Mouse (Mus musculus) embryonic fibroblast, embryonic 13.5 days (primary cell): Measurements from ENCODE around the gene Mrgprg. TPM values are rescaled to one million over a fixed set of nuclear protein-coding genes. Genes with fewer than 3 reads are reported as not detected.

Experiments used
- H3K27ac ChIP-seq: 2 replicates; pipeline ENCODE4 v1.5.1; 2012; ENCODE audit warnings: low read length, control low read depth, inconsistent platforms; ENCODE audit not compliant: insufficient read depth
- H3K4me1 ChIP-seq: 2 replicates; pipeline ENCODE4 v1.6.1; 2011; ENCODE audit warnings: low read length; ENCODE audit not compliant: control insufficient read depth, insufficient read depth
- H3K4me3 ChIP-seq: 2 replicates; pipeline ENCODE4 v1.5.1; 2011; ENCODE audit warnings: mild to moderate bottlenecking, control low read depth, low read length; ENCODE audit not compliant: insufficient read depth
- CTCF ChIP-seq: IDR thresholded peaks from 2 replicates; pipeline ENCODE4 v1.5.1; 2011; ENCODE audit warnings: mild to moderate bottlenecking, control low read depth, low read length, moderate library complexity, borderline replicate concordance; ENCODE audit not compliant: insufficient read depth
- POLR2A ChIP-seq: IDR thresholded peaks from 2 replicates; pipeline ENCODE4 v1.6.1; 2011; ENCODE audit warnings: low read depth, mild to moderate bottlenecking, control low read depth, low read length, moderate library complexity
- polyA plus RNA-seq: library from polyadenylated mRNA; stranded (reverse); fragments of >200 nt; gene quantifications from 2 replicates; pipeline ENCODE4 v1.2.4, GENCODE M21; 2011; ENCODE audit warnings: low read depth; ENCODE audit not compliant: missing spikeins, insufficient read length

Mrgprg gene
- polyA plus RNA-seq, 1 experiment: not detected

- peaks cover 20% of the 10 kb centered on the region for H3K4me1 ChIP-seq
- H3K27ac ChIP-seq: peak overlapping the region; percentile 60
- no peak overlapping the region for H3K4me3 ChIP-seq
- no peak for TF ChIP-seq POLR2A
- no peak for TF ChIP-seq CTCF
Measured at GRCm38 (mm10) chr7:143783378-143783995, 16.7 kb upstream of the Mrgprg start.

- no peak overlapping the region for H3K27ac ChIP-seq
- no peaks in the 10 kb centered on the region for H3K4me1 ChIP-seq
- no peak for TF ChIP-seq POLR2A
- no peak for TF ChIP-seq CTCF
- H3K4me3 ChIP-seq: no peak overlapping the region
Measured at GRCm38 (mm10) chr7:143777375-143777774, 10.6 kb upstream of the Mrgprg start.

- H3K27ac ChIP-seq: no peak overlapping the region
- no peak overlapping the region for H3K4me3 ChIP-seq
- TF ChIP-seq CTCF (no peak), POLR2A (no peak)
- H3K4me1 ChIP-seq: no peaks in the 10 kb centered on the region
Measured at GRCm38 (mm10) chr7:143776137-143776536, 9.3 kb upstream of the Mrgprg start.

GRCm38 (mm10) chr7:143769461-143769860 lies 2.7 kb upstream of the Mrgprg start:
- no peaks in the 10 kb centered on the region; the same call in 1 of the 2 replicates for H3K4me1 ChIP-seq
- H3K27ac ChIP-seq: no peak overlapping the region
- TF ChIP-seq CTCF (no peak), POLR2A (no peak)
- no peak overlapping the region for H3K4me3 ChIP-seq

- no peak overlapping the region for H3K27ac ChIP-seq
- no peak overlapping the region for H3K4me3 ChIP-seq
- no peaks in the 10 kb centered on the region; the same call in 1 of the 2 replicates for H3K4me1 ChIP-seq
- TF ChIP-seq POLR2A: no peak
- no peak for TF ChIP-seq CTCF
Measured at GRCm38 (mm10) chr7:143768267-143768666, 1.5 kb upstream of the Mrgprg start.

GRCm38 (mm10) chr7:143764876-143765530 lies 1.8 kb downstream of the Mrgprg start:
- no peak for TF ChIP-seq CTCF
- TF ChIP-seq POLR2A: no peak
- Histone ChIP-seq H3K4me3 (no peak overlapping the region), H3K27ac (no peak overlapping the region), H3K4me1 (no peaks in the 10 kb centered on the region; the same call in 1 of the 2 replicates)

GRCm38 (mm10) chr7:143763794-143764193 lies 3.0 kb downstream of the Mrgprg start:
- no peak for TF ChIP-seq CTCF
- no peak for TF ChIP-seq POLR2A
- no peaks in the 10 kb centered on the region; the same call in 1 of the 2 replicates for H3K4me1 ChIP-seq
- H3K4me3 ChIP-seq: no peak overlapping the region
- H3K27ac ChIP-seq: no peak overlapping the region

GRCm38 (mm10) chr7:143758956-143759355 lies 7.8 kb downstream of the Mrgprg start:
- Histone ChIP-seq H3K4me3 (no peak overlapping the region), H3K27ac (no peak overlapping the region), H3K4me1 (no peaks in the 10 kb centered on the region)
- TF ChIP-seq POLR2A (no peak), CTCF (no peak)

- no peaks in the 10 kb centered on the region for H3K4me1 ChIP-seq
- TF ChIP-seq POLR2A (no peak), CTCF (no peak)
- no peak overlapping the region for H3K4me3 ChIP-seq
- H3K27ac ChIP-seq: no peak overlapping the region
Measured at GRCm38 (mm10) chr7:143757696-143758095, 9.1 kb downstream of the Mrgprg start.

GRCm38 (mm10) chr7:143757027-143757390 lies 9.8 kb downstream of the Mrgprg start:
- TF ChIP-seq POLR2A: peak; percentile 81
- TF ChIP-seq CTCF: no peak
- H3K4me1 ChIP-seq: no peaks in the 10 kb centered on the region
- H3K27ac ChIP-seq: no peak overlapping the region
- peak overlapping the region; percentile 20; the same call in 1 of the 2 replicates for H3K4me3 ChIP-seq
